Mouse (Mus musculus) midbrain, embryonic 15.5 days (tissue): ENCODE measurements around the gene Map2k5. TPM values are rescaled to one million over a fixed set of nuclear protein-coding genes. Genes with fewer than 3 reads are reported as not detected.
A peak's percentile ranks its signal among the peaks of the same experiment; 100 is the strongest.

Source experiments
- ATAC-seq: fragments of 200-750 bp; cut with Nextera tagmentation; replicated peaks from 2 replicates; pipeline ENCODE4 v1.8.0; 2017; ENCODE audit warnings: moderate TSS enrichment
- H3K27ac ChIP-seq: fragments of 300-500 bp; sonication (generic); 2 replicates; pipeline ENCODE4 v1.5.1; 2015; ENCODE audit warnings: mild to moderate bottlenecking, inconsistent platforms
- H3K27me3 ChIP-seq: fragments of 300-500 bp; sonication (generic); replicated peaks from 2 replicates; pipeline ENCODE4 v1.6.1; 2015; ENCODE audit warnings: inconsistent platforms
- H3K36me3 ChIP-seq: fragments of 300-500 bp; sonication (generic); replicated peaks from 2 replicates; pipeline ENCODE4 v1.6.1; 2015; ENCODE audit warnings: inconsistent platforms
- H3K4me1 ChIP-seq: fragments of 300-500 bp; sonication (generic); 2 replicates; pipeline ENCODE4 v1.6.1; 2015; ENCODE audit warnings: inconsistent platforms
- H3K4me2 ChIP-seq: fragments of 300-500 bp; sonication (generic); 2 replicates; pipeline ENCODE4 v1.6.1; 2015; ENCODE audit warnings: inconsistent platforms, mild to moderate bottlenecking, moderate library complexity
- H3K4me3 ChIP-seq: fragments of 300-500 bp; sonication (generic); 2 replicates; pipeline ENCODE4 v1.5.1; 2015; ENCODE audit warnings: mild to moderate bottlenecking, inconsistent platforms
- H3K9ac ChIP-seq: fragments of 300-500 bp; sonication (generic); 2 replicates; pipeline ENCODE4 v1.6.1; 2015; ENCODE audit warnings: mild to moderate bottlenecking, inconsistent platforms
- H3K9me3 ChIP-seq: fragments of 300-500 bp; sonication (generic); 2 replicates; pipeline ENCODE4 v1.6.1; 2016; ENCODE audit warnings: inconsistent platforms
- WGBS: fragments of 180-500 bp; shearing (Covaris S2); methylation state at CpG from one replicate; pipeline ENCODE4 v1.1.7; 2015; ENCODE audit warnings: mixed read lengths; 5-methylcytosine and 5-hydroxymethylcytosine counted together
- polyA plus RNA-seq: library from polyadenylated mRNA; unstranded; fragments of >200 nt; fragmentation: Nextera tagmentation; extraction: Ambion mirVana; gene quantifications from 2 replicates; pipeline ENCODE4 v1.2.1, GENCODE M21; 2015

The Map2k5 gene
- polyA plus RNA-seq, 1 experiment from 2014 or later, result 38.7 TPM

- H3K36me3 ChIP-seq, result no peaks in the 10 kb centered on the region
- WGBS, result 14% methylated on average over 8 of the region's 8 CpGs
- H3K4me3 ChIP-seq, result no peak overlapping the region
- ATAC-seq, result no peak
- no peak overlapping the region for H3K9ac ChIP-seq
- H3K27me3 ChIP-seq, result no peaks in the 10 kb centered on the region
- no peak overlapping the region for H3K27ac ChIP-seq
- H3K4me2 ChIP-seq, result no peak overlapping the region
- H3K9me3 ChIP-seq, result no peaks in the 10 kb centered on the region
- H3K4me1 ChIP-seq, result peaks cover 20% of the 10 kb centered on the region
Observed at GRCm38 (mm10) chr9:63197252-63197651, 180.4 kb downstream of the Map2k5 start.

GRCm38 (mm10) chr9:63196114-63196682 lies 181.5 kb downstream of the Map2k5 start:
- ATAC-seq, result no peak
- Histone ChIP-seq H3K4me1 (peaks cover 20% of the 10 kb centered on the region), H3K9me3 (no peaks in the 10 kb centered on the region), H3K9ac (no peak overlapping the region), H3K27ac (no peak overlapping the region), H3K36me3 (no peaks in the 10 kb centered on the region), H3K27me3 (no peaks in the 10 kb centered on the region), H3K4me3 (no peak overlapping the region), H3K4me2 (no peak overlapping the region)
- 58% methylated on average over 8 of the region's 8 CpGs for WGBS

GRCm38 (mm10) chr9:63195523-63195922 lies 182.2 kb downstream of the Map2k5 start:
- H3K27ac ChIP-seq, result no peak overlapping the region
- no peaks in the 10 kb centered on the region for H3K27me3 ChIP-seq
- no peak for ATAC-seq
- H3K4me2 ChIP-seq, result no peak overlapping the region
- no peaks in the 10 kb centered on the region for H3K9me3 ChIP-seq
- H3K9ac ChIP-seq, result no peak overlapping the region
- no peaks in the 10 kb centered on the region for H3K36me3 ChIP-seq
- H3K4me3 ChIP-seq, result no peak overlapping the region
- H3K4me1 ChIP-seq, result peaks cover 20% of the 10 kb centered on the region
- WGBS, result 27% methylated on average over 4 of the region's 4 CpGs

- Histone ChIP-seq H3K9ac (no peak overlapping the region), H3K36me3 (no peaks in the 10 kb centered on the region), H3K27ac (no peak overlapping the region), H3K4me1 (peaks cover 20% of the 10 kb centered on the region), H3K9me3 (no peaks in the 10 kb centered on the region), H3K27me3 (no peaks in the 10 kb centered on the region), H3K4me3 (no peak overlapping the region), H3K4me2 (no peak overlapping the region)
- no peak for ATAC-seq
- WGBS, result 49% methylated on average over 9 of the region's 9 CpGs
Observed at GRCm38 (mm10) chr9:63194791-63195190, 182.9 kb downstream of the Map2k5 start.

GRCm38 (mm10) chr9:63192809-63193208 lies 184.9 kb downstream of the Map2k5 start:
- Histone ChIP-seq H3K4me2 (no peak overlapping the region), H3K4me1 (peaks cover 17% of the 10 kb centered on the region), H3K4me3 (no peak overlapping the region), H3K27ac (no peak overlapping the region), H3K9ac (no peak overlapping the region), H3K27me3 (0 out of 2 replicates have a peak, but pooled peaks cover 2% of the 10 kb centered on the region), H3K9me3 (no peaks in the 10 kb centered on the region), H3K36me3 (no peaks in the 10 kb centered on the region)
- no peak for ATAC-seq
- 78% methylated on average over 4 of the region's 4 CpGs for WGBS

DNA sequence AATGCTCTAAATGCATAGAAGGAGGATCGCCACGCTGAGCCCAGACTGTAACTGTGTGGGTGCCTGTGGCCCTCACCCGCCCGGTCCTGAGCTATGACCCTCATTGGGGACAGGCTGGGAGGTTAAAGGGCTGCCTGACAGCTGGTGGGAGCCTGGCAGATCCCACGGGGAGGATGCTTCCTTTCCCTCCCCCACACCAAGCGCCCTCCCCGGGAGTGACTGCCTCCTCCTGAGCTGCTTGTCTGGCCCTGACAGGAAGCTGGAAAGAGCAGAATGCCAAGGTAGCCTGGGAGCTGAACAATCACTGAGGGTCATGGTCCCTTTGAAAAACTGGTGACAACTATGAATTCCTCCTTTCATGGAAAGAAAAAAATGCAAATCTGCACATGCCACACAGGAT lies 190.4 kb downstream of the Map2k5 start:
- no peak overlapping the region for H3K4me3 ChIP-seq
- no peak overlapping the region for H3K9ac ChIP-seq
- 18% methylated on average over 6 of the region's 7 CpGs for WGBS
- peaks cover 31% of the 10 kb centered on the region for H3K4me1 ChIP-seq
- H3K36me3 ChIP-seq, result no peaks in the 10 kb centered on the region
- no peaks in the 10 kb centered on the region for H3K9me3 ChIP-seq
- H3K4me2 ChIP-seq, result peak overlapping the region; percentile 8; the same call in 1 of the 2 replicates
- H3K27ac ChIP-seq, result no peak overlapping the region
- H3K27me3 ChIP-seq, result peaks cover 6% of the 10 kb centered on the region; the same call in 1 of the 2 replicates
- ATAC-seq, result no peak

GRCm38 (mm10) chr9:63185249-63185648 lies 192.5 kb downstream of the Map2k5 start:
- no peak for ATAC-seq
- Histone ChIP-seq H3K9me3 (no peaks in the 10 kb centered on the region), H3K36me3 (no peaks in the 10 kb centered on the region), H3K27me3 (peaks cover 8% of the 10 kb centered on the region; the same call in 1 of the 2 replicates), H3K27ac (no peak overlapping the region), H3K4me3 (no peak overlapping the region), H3K4me1 (peaks cover 43% of the 10 kb centered on the region), H3K4me2 (no peak overlapping the region), H3K9ac (no peak overlapping the region)
- 72% methylated on average over 7 of the region's 7 CpGs for WGBS

DNA sequence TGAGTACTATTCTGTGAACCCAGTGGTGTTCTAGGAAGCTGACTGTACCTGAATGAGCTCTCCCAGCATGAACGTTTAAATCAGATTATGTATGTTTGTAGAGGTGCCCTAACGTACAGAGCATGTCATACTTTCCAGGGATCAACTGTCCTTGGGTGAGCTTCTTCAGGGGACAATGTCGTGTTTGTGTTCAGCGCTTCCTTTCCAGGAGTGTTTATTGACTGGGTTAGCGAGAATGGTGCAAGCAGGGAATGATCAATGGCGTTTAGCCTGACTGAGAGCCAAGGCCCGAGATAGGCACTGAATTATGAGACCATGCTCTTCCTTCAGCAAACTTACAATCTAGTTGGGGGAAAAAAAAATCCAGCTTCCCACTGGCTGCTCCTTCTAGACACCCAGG lies 193.8 kb downstream of the Map2k5 start:
- peaks cover 43% of the 10 kb centered on the region for H3K4me1 ChIP-seq
- H3K4me3 ChIP-seq, result no peak overlapping the region
- no peaks in the 10 kb centered on the region for H3K36me3 ChIP-seq
- 68% methylated on average over 7 of the region's 7 CpGs for WGBS
- no peak overlapping the region for H3K27ac ChIP-seq
- no peaks in the 10 kb centered on the region for H3K9me3 ChIP-seq
- H3K9ac ChIP-seq, result no peak overlapping the region
- no peak overlapping the region for H3K4me2 ChIP-seq
- no peak for ATAC-seq
- peaks cover 16% of the 10 kb centered on the region; the same call in 1 of the 2 replicates for H3K27me3 ChIP-seq

GRCm38 (mm10) chr9:63182306-63182960 lies 195.3 kb downstream of the Map2k5 start:
- peaks cover 36% of the 10 kb centered on the region for H3K4me1 ChIP-seq
- WGBS, result 11% methylated on average over 14 of the region's 14 CpGs
- H3K4me2 ChIP-seq, result peak overlapping the region; percentile 20; the same call in 1 of the 2 replicates
- H3K9ac ChIP-seq, result 0 out of 2 replicates have a peak overlapping the region, but pooled peaks have one; percentile 17
- H3K27ac ChIP-seq, result peak overlapping the region; percentile 60; the same call in 1 of the 2 replicates
- ATAC-seq, result peak; percentile 59; the same call in 1 of the 2 replicates
- peaks cover 16% of the 10 kb centered on the region; the same call in 1 of the 2 replicates for H3K27me3 ChIP-seq
- no peaks in the 10 kb centered on the region for H3K9me3 ChIP-seq
- H3K4me3 ChIP-seq, result no peak overlapping the region
- no peaks in the 10 kb centered on the region for H3K36me3 ChIP-seq

GRCm38 (mm10) chr9:63181337-63182178 lies 196.1 kb downstream of the Map2k5 start:
- no peaks in the 10 kb centered on the region for H3K36me3 ChIP-seq
- H3K4me1 ChIP-seq, result peaks cover 32% of the 10 kb centered on the region
- no peak overlapping the region for H3K4me3 ChIP-seq
- 0 out of 2 replicates have a peak overlapping the region, but pooled peaks have one; percentile 6 for H3K9ac ChIP-seq
- 0 out of 2 replicates have a peak overlapping the region, but pooled peaks have one; percentile 20 for H3K4me2 ChIP-seq
- H3K27ac ChIP-seq, result peak overlapping the region; percentile 60
- WGBS, result 27% methylated on average over 11 of the region's 11 CpGs
- H3K9me3 ChIP-seq, result no peaks in the 10 kb centered on the region
- ATAC-seq, result 0 out of 2 replicates have a peak, but pooled peaks have one; percentile 50
- peaks cover 16% of the 10 kb centered on the region; the same call in 1 of the 2 replicates for H3K27me3 ChIP-seq

- no peak for ATAC-seq
- no peak overlapping the region for H3K9ac ChIP-seq
- WGBS, result 85% methylated on average over 8 of the region's 8 CpGs
- H3K4me3 ChIP-seq, result no peak overlapping the region
- no peak overlapping the region for H3K4me2 ChIP-seq
- no peaks in the 10 kb centered on the region for H3K36me3 ChIP-seq
- H3K4me1 ChIP-seq, result peaks cover 28% of the 10 kb centered on the region
- H3K9me3 ChIP-seq, result no peaks in the 10 kb centered on the region
- no peak overlapping the region for H3K27ac ChIP-seq
- H3K27me3 ChIP-seq, result peaks cover 13% of the 10 kb centered on the region; the same call in 1 of the 2 replicates
Observed at GRCm38 (mm10) chr9:63178296-63178695, 199.4 kb downstream of the Map2k5 start.
